Mouse (Mus musculus) embryo, embryonic 10.5 days (tissue): ENCODE measurements around the gene Tet2.
"Not testable (repeated sequence)": the region's sequence is repeated elsewhere in the genome, so short reads cannot be mapped to it uniquely, and the experiment has no call there.

ENCODE experiments used
- DNase-seq: peaks from one replicate; pipeline ENCODE4 v3.0.0-alpha.2; 2015; ENCODE audit warnings: low spot score

Gene Tet2

DNA sequence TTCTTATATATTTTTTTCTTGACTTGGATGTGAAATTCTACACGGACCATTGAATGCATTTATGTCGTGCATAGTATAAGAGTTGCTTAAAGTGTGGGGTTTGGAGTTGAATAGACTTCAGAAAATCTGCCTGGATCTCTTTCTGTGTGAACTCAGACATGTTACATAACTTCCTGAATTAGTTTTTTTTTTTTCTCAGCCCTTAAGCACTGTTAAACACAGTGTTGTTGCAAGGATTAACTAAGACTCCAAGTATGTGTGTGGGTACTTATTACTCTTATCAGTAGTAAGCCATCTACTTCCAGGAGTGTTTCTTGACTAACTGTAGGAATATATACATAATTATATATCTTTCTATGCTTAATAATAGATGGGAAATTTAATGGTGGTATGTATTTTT lies 3.7 kb upstream of the Tet2 start:
- no peak for DNase-seq

DNA sequence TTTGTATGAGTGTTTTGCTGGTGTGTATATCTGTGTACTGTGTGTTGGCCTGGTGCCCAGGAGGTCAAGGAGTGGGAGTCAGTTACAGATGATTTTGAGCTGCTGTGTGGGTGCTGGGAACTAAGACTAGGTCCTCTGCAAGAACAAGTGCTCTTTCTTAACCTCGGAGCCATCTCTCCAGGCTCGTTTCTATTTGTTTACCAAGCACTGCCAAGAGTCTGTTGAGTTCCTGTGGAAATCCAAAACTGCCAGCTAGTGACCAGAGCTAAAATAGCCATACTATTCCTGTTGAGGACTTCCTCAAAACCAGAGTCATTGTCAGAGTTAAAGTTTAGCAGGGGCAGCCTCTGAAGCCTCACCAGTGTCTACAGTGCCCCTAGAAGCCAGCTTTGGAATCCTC lies 1.9 kb upstream of the Tet2 start:
- no peak for DNase-seq

DNA sequence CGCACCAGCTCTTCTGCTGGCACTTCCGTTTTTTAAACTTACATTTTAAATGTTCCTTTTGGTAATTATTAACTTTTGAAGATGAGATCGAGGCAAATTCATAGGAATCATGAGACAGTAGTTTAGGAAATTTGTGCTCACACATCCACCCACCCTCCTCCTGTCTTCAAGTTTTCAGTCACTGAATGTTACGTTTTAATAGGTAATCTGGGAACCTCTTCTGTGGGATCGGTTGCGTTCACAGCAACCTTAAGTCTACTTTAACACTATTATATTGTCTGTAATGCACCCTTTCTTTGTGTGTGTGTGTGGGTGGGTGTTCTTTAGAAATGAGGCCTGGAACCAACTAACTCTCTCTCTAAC lies 346 bp upstream of the Tet2 start:
- DNase-seq, result no peak

GRCm38 (mm10) chr3:133544131-133544550 lies 798 bp downstream of the Tet2 start:
- DNase-seq, result peak; percentile 96

GRCm38 (mm10) chr3:133543101-133544020 lies 1.6 kb downstream of the Tet2 start:
- DNase-seq, result peak; percentile 84

GRCm38 (mm10) chr3:133542084-133542483 lies 2.9 kb downstream of the Tet2 start:
- DNase-seq, result peak; percentile 12

- no peak for DNase-seq
Observed at GRCm38 (mm10) chr3:133541000-133541399, 3.9 kb downstream of the Tet2 start.

- DNase-seq, result no peak
Observed at GRCm38 (mm10) chr3:133539991-133540390, 4.9 kb downstream of the Tet2 start.

GRCm38 (mm10) chr3:133538499-133538898 lies 6.4 kb downstream of the Tet2 start:
- DNase-seq, result not testable (repeated sequence)

DNA sequence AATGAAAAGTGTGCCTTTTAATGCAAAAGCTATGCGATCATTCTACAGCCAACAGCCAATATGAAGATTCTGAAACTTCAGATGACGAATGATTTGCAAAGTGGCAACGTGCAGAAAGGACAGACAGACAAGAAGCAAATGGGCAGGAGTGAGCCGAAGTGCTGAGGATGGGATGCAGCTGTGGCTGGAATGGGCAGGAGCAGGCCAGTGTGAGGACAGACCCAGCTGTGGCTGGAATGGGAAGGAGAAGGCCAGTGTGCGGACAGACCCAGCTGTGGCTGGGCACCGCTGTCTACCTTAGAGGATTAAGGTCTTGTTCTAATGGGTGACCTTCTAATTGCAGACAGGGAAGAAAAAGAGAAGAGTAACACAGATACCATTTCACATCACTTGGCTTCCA lies 9.3 kb downstream of the Tet2 start:
- DNase-seq, result no peak

DNA sequence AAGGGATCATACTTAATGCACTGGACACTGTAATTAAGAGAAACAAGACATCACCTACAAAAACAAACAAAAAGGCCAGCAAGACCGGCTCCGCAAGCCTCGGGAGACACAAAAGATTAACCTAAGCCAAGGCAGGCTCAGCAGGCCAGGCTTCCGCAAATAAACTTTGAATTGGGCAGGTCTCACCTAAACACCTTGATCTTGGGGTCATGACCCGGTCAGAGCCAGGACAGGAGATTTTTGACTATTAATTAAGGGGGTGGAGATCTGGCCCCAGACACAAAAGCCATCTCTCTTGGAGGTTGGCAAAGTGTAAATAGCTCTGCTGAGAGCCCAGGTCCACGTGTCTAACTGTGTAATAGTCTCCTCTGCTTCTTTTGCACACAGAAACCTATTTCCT lies 10.9 kb downstream of the Tet2 start:
- peak; percentile 19 for DNase-seq

- no peak for DNase-seq
Observed at GRCm38 (mm10) chr3:133533272-133533995, 11.5 kb downstream of the Tet2 start.

GRCm38 (mm10) chr3:133532806-133533205 lies 12.1 kb downstream of the Tet2 start:
- no peak for DNase-seq

DNA sequence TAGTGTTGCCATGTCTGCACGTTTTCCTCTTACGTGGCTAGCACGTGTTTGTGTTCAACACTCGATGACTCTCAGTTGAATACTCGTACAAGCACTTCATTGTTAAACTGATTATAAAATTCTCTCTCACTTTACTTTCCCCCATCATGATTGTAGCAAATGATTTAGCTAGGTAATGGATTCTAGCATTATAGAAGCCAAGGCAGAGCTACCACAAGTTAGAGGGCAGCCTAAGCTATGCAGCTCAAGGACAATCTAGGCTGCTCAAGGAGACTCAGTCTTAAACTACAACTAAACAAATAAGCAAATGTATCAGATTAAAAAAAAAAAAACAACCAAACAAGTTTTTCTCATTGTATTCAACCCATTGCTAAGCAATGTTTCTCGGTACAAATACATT lies 12.7 kb downstream of the Tet2 start:
- no peak for DNase-seq

DNA sequence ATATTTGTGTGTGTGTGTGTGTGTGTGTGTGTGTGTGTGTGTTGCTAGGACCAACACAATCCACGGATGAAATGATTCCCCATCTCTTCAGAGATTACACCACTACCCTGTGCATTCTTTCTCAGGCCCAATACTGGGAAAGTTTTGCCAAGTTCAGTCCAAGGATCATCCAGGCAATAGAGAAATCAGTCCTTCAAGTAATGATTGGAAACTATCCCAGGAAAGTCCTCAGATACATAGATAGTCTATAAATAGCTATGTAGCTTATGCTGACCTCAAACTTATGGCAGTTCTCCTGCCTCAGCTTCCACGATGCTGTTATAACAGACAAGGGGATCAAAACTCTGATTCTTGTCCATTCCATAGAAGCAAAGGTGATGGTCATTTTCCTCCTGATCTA lies 13.8 kb downstream of the Tet2 start:
- no peak for DNase-seq

- DNase-seq, result no peak
Observed at GRCm38 (mm10) chr3:133530664-133531063, 14.3 kb downstream of the Tet2 start.

- DNase-seq, result no peak
Observed at GRCm38 (mm10) chr3:133526119-133526723, 18.7 kb downstream of the Tet2 start.

DNA sequence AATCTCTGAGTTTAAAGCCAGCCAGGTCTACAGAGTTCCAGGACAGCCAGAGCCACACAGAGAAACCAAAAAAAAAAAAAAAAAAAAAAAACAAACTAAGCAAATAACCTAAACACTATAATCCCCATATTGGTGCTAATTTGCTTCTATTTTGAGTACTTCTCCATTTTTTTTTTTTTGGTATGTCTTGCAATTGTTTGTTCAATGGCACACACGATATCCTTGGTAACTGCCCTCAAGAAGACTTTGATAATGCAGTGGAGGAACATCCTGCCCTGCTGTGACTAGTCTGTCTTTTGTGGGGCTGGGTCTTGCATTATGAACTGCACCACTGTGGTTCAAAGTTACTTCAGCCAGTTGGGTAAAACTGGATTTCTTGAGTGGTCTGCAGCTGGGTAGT lies 19.4 kb downstream of the Tet2 start:
- DNase-seq, result no peak

DNA sequence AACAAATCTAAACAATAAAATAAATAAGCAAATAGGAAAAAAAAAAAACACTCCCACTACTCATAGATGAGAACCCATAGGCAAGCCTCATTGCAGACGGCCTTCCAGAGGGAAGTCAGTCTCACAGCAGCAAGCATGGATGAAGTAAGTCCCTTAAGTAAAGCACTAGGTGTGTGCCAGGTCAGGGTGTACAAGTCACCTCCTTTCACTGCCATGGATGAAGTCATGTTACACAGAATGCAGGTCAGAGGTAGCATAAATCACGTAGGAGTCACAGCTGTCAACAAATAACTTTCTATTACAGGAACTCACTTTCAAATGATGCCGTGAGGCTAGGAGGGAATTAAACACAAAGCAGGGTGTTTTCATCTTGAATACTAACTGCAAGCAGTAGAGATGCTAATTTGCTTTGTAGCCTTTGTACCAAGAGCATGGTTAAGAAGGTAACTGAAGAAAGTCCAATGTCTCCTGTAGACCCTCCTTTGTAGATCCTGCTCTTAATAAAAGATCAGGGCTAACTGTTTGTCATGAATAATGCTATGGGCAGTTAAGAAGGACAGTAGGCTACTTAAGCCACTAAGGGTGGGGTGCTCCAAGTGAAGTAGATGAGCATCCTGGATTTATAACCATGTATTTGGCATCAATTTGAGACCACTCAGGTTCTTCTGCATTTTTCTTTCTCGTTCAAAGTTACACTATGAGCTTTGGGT lies 20.4 kb downstream of the Tet2 start:
- no peak for DNase-seq

DNA sequence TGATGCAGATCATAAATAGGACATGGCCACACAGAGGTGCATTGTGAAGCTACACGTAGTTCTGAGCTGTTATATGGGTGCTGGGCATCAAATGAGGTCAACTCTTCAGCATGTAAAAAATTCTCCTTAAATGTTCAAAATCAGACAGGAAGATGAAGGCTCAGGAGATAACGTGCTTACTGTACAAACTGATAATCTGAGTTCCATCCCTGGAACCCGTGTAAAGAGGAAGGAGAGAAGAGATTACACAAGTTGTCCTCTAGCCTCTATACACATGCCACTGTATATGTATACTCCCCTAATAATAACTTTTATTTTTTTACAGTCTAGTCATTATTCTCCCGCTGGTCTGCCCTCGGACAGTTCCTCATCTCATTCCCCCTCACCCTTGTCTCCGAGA lies 21.7 kb downstream of the Tet2 start:
- DNase-seq, result no peak

DNA sequence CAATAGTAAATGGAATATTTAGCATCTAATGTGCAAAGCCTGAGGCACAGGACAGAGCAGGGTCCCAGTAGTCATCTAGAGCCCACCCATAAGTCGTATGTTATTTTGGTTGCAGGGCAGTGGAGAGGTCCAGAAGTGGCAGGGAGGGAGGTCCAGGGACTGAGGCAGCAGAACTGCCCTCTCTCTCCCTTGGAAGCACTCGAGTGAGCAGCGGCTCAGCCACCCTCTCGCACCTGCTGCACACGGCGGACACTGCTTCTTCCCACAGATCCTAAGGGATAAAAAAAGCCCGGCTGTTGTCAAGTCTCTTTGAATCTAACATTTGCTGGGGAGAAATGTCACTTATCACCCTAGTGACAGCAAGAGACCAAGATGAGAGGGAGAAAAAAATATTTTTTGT lies 22.6 kb downstream of the Tet2 start:
- DNase-seq, result no peak

DNA sequence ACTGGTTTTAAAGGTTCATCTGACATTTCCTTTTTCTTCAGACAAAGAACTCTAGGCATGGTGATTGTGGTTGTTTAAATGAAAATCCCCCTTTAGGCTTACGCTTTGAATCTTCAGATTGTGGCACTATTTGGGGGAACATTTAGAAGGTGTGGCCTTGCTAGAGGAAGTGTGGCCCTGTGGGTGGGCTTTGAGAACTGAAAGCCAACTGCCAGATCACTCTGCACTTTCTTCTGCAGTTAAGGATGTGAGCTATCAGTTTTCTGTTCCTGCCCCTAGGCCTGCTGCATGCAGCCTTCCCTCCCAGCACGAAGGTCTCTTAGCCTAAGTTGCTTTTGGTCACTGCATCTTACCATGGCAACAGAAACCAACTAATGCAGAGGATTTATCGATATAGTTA lies 26.1 kb downstream of the Tet2 start:
- DNase-seq, result no peak
